Mouse (Mus musculus): ENCODE measurements around the gene Abca13. TPM values are rescaled to one million over a fixed set of nuclear protein-coding genes. Genes with fewer than 3 reads are reported as not detected.
"Not testable (repeated sequence)": the region's sequence is repeated elsewhere in the genome, so short reads cannot be mapped to it uniquely, and the experiment has no call there.

Gene Abca13
- 0.05 and 0.13 TPM in 2 replicates for polyA plus RNA-seq (2015; fragmentation: Nextera tagmentation; extraction: Ambion mirVana)

- no peaks in the 10 kb centered on the region for H3K4me1 ChIP-seq (replicated peaks; ENCODE audit: control insufficient read depth, insufficient read depth, low read length)
- peak; percentile 43 for ATAC-seq (ENCODE audit: low read depth)
- WGBS: 29% methylated on average over 12 of the region's 12 CpGs
- no peak within 1 kb of the TSS for H3K4me2 ChIP-seq (ENCODE audit: low read depth, low read length)
- no peak within 1 kb of the TSS for H3K4me3 ChIP-seq (ENCODE audit: low read length)
- no peaks in the 10 kb centered on the region for H3K36me3 ChIP-seq (ENCODE audit: control insufficient read depth, insufficient read depth, low read length)
- H3K27me3 ChIP-seq (ENCODE audit: control insufficient read depth, insufficient read depth, low read depth, low read length): no peaks in the 10 kb centered on the region
- H3K27ac ChIP-seq (ENCODE audit: low read length): peak within 1 kb of the TSS; percentile 66
- no peaks in the 10 kb centered on the region for H3K9me3 ChIP-seq (ENCODE audit: control insufficient read depth, low read length)
- no peak within 1 kb of the TSS for H3K9ac ChIP-seq (ENCODE audit: low read length)
These were observed at the start of gene Abca13 for GRCm38 (mm10) chr11:9191555-9192131. Abca13 (plus strand) TSS chr11:9191942.

GRCm38 (mm10) chr11:9145113-9145512 lies 46.6 kb upstream of the Abca13 start:
- Histone ChIP-seq H3K36me3 (ENCODE audit: control insufficient read depth, insufficient read depth, low read length) (no peaks in the 10 kb centered on the region), H3K27me3 (ENCODE audit: control insufficient read depth, insufficient read depth, low read depth, low read length) (no peaks in the 10 kb centered on the region), H3K9me3 (ENCODE audit: control insufficient read depth, low read length) (no peaks in the 10 kb centered on the region; the same call in 1 of the 2 replicates), H3K4me2 (ENCODE audit: low read depth, low read length) (no peak overlapping the region), H3K4me3 (ENCODE audit: low read length) (no peak overlapping the region), H3K9ac (ENCODE audit: low read length) (no peak overlapping the region), H3K4me1 (replicated peaks; ENCODE audit: control insufficient read depth, insufficient read depth, low read length) (no peaks in the 10 kb centered on the region), H3K27ac (ENCODE audit: low read length) (no peak overlapping the region)
- 78% methylated on average over 2 of the region's 2 CpGs for WGBS
- ATAC-seq (ENCODE audit: low read depth): no peak

GRCm38 (mm10) chr11:9146115-9146514 lies 45.6 kb upstream of the Abca13 start:
- Histone ChIP-seq H3K27ac (ENCODE audit: low read length) (no peak overlapping the region), H3K27me3 (ENCODE audit: control insufficient read depth, insufficient read depth, low read depth, low read length) (no peaks in the 10 kb centered on the region), H3K4me3 (ENCODE audit: low read length) (no peak overlapping the region), H3K4me2 (ENCODE audit: low read depth, low read length) (no peak overlapping the region), H3K4me1 (replicated peaks; ENCODE audit: control insufficient read depth, insufficient read depth, low read length) (no peaks in the 10 kb centered on the region), H3K9me3 (ENCODE audit: control insufficient read depth, low read length) (no peaks in the 10 kb centered on the region; the same call in 1 of the 2 replicates), H3K9ac (ENCODE audit: low read length) (no peak overlapping the region), H3K36me3 (ENCODE audit: control insufficient read depth, insufficient read depth, low read length) (no peaks in the 10 kb centered on the region)
- no peak for ATAC-seq (ENCODE audit: low read depth)
- 86% methylated on average over 4 of the region's 4 CpGs for WGBS

- Histone ChIP-seq H3K27me3 (ENCODE audit: control insufficient read depth, insufficient read depth, low read depth, low read length) (no peaks in the 10 kb centered on the region), H3K4me3 (ENCODE audit: low read length) (no peak overlapping the region), H3K4me2 (ENCODE audit: low read depth, low read length) (no peak overlapping the region), H3K4me1 (replicated peaks; ENCODE audit: control insufficient read depth, insufficient read depth, low read length) (no peaks in the 10 kb centered on the region), H3K9ac (ENCODE audit: low read length) (no peak overlapping the region), H3K36me3 (ENCODE audit: control insufficient read depth, insufficient read depth, low read length) (no peaks in the 10 kb centered on the region), H3K27ac (ENCODE audit: low read length) (no peak overlapping the region), H3K9me3 (ENCODE audit: control insufficient read depth, low read length) (no peaks in the 10 kb centered on the region; the same call in 1 of the 2 replicates)
- WGBS: 100% methylated on average over 1 of the region's 1 CpGs
- ATAC-seq (ENCODE audit: low read depth): no peak
These were observed 45.1 kb upstream of the Abca13 start for GRCm38 (mm10) chr11:9146683-9147082.

- no peak for ATAC-seq (ENCODE audit: low read depth)
- no peaks in the 10 kb centered on the region for H3K36me3 ChIP-seq (ENCODE audit: control insufficient read depth, insufficient read depth, low read length)
These were observed 43.5 kb upstream of the Abca13 start for GRCm38 (mm10) chr11:9148206-9148605.

GRCm38 (mm10) chr11:9150403-9150802 lies 41.3 kb upstream of the Abca13 start:
- H3K27ac ChIP-seq (ENCODE audit: low read length); H3K4me1 ChIP-seq (replicated peaks; ENCODE audit: control insufficient read depth, insufficient read depth, low read length); ATAC-seq (ENCODE audit: low read depth); H3K36me3 ChIP-seq (ENCODE audit: control insufficient read depth, insufficient read depth, low read length); H3K9me3 ChIP-seq (ENCODE audit: control insufficient read depth, low read length); H3K9ac ChIP-seq (ENCODE audit: low read length); H3K4me2 ChIP-seq (ENCODE audit: low read depth, low read length); H3K4me3 ChIP-seq (ENCODE audit: low read length); H3K27me3 ChIP-seq (ENCODE audit: control insufficient read depth, insufficient read depth, low read depth, low read length): not testable (repeated sequence)
- 83% methylated on average over 25 of the region's 25 CpGs for WGBS

More at GRCm38 (mm10) chr11:9148206-9148605, 43.5 kb upstream of the Abca13 start:
- Histone ChIP-seq H3K27me3 (ENCODE audit: control insufficient read depth, insufficient read depth, low read depth, low read length) (no peaks in the 10 kb centered on the region), H3K9ac (ENCODE audit: low read length) (no peak overlapping the region), H3K4me3 (ENCODE audit: low read length) (no peak overlapping the region), H3K27ac (ENCODE audit: low read length) (no peak overlapping the region), H3K9me3 (ENCODE audit: control insufficient read depth, low read length) (no peaks in the 10 kb centered on the region; the same call in 1 of the 2 replicates), H3K4me1 (replicated peaks; ENCODE audit: control insufficient read depth, insufficient read depth, low read length) (no peaks in the 10 kb centered on the region), H3K4me2 (ENCODE audit: low read depth, low read length) (no peak overlapping the region)
- WGBS: 46% methylated on average over 2 of the region's 2 CpGs

- H3K27me3 ChIP-seq (ENCODE audit: control insufficient read depth, insufficient read depth, low read depth, low read length): no peaks in the 10 kb centered on the region
- no peaks in the 10 kb centered on the region for H3K4me1 ChIP-seq (replicated peaks; ENCODE audit: control insufficient read depth, insufficient read depth, low read length)
- no peak overlapping the region for H3K27ac ChIP-seq (ENCODE audit: low read length)
- H3K4me3 ChIP-seq (ENCODE audit: low read length): no peak overlapping the region
- no peak overlapping the region for H3K9ac ChIP-seq (ENCODE audit: low read length)
- ATAC-seq (ENCODE audit: low read depth): no peak
- H3K4me2 ChIP-seq (ENCODE audit: low read depth, low read length): no peak overlapping the region
- H3K9me3 ChIP-seq (ENCODE audit: control insufficient read depth, low read length): no peaks in the 10 kb centered on the region
- 25% methylated on average over 3 of the region's 3 CpGs for WGBS
- H3K36me3 ChIP-seq (ENCODE audit: control insufficient read depth, insufficient read depth, low read length): no peaks in the 10 kb centered on the region
These were observed 31.8 kb upstream of the Abca13 start for GRCm38 (mm10) chr11:9159953-9160352.

- H3K27ac ChIP-seq (ENCODE audit: low read length): no peak overlapping the region
- no peaks in the 10 kb centered on the region for H3K27me3 ChIP-seq (ENCODE audit: control insufficient read depth, insufficient read depth, low read depth, low read length)
- H3K9ac ChIP-seq (ENCODE audit: low read length): no peak overlapping the region
- 80% methylated on average over 2 of the region's 2 CpGs for WGBS
- no peak overlapping the region for H3K4me3 ChIP-seq (ENCODE audit: low read length)
- no peak for ATAC-seq (ENCODE audit: low read depth)
- H3K36me3 ChIP-seq (ENCODE audit: control insufficient read depth, insufficient read depth, low read length): no peaks in the 10 kb centered on the region
- H3K4me2 ChIP-seq (ENCODE audit: low read depth, low read length): no peak overlapping the region
- H3K4me1 ChIP-seq (replicated peaks; ENCODE audit: control insufficient read depth, insufficient read depth, low read length): no peaks in the 10 kb centered on the region
- H3K9me3 ChIP-seq (ENCODE audit: control insufficient read depth, low read length): no peaks in the 10 kb centered on the region
These were observed 24.4 kb upstream of the Abca13 start for GRCm38 (mm10) chr11:9167331-9167730.

GRCm38 (mm10) chr11:9181477-9181876 lies 10.3 kb upstream of the Abca13 start:
- Histone ChIP-seq H3K9ac (ENCODE audit: low read length) (no peak overlapping the region), H3K4me2 (ENCODE audit: low read depth, low read length) (no peak overlapping the region), H3K4me3 (ENCODE audit: low read length) (no peak overlapping the region), H3K9me3 (ENCODE audit: control insufficient read depth, low read length) (no peaks in the 10 kb centered on the region), H3K4me1 (replicated peaks; ENCODE audit: control insufficient read depth, insufficient read depth, low read length) (no peaks in the 10 kb centered on the region), H3K27ac (ENCODE audit: low read length) (no peak overlapping the region), H3K27me3 (ENCODE audit: control insufficient read depth, insufficient read depth, low read depth, low read length) (no peaks in the 10 kb centered on the region), H3K36me3 (ENCODE audit: control insufficient read depth, insufficient read depth, low read length) (no peaks in the 10 kb centered on the region)
- ATAC-seq (ENCODE audit: low read depth): no peak
- 95% methylated on average over 1 of the region's 1 CpGs for WGBS

- not testable (repeated sequence) for H3K9me3 ChIP-seq (ENCODE audit: control insufficient read depth, low read length); H3K4me1 ChIP-seq (replicated peaks; ENCODE audit: control insufficient read depth, insufficient read depth, low read length); ATAC-seq (ENCODE audit: low read depth); H3K9ac ChIP-seq (ENCODE audit: low read length); H3K4me3 ChIP-seq (ENCODE audit: low read length); H3K27ac ChIP-seq (ENCODE audit: low read length); H3K4me2 ChIP-seq (ENCODE audit: low read depth, low read length); H3K27me3 ChIP-seq (ENCODE audit: control insufficient read depth, insufficient read depth, low read depth, low read length); H3K36me3 ChIP-seq (ENCODE audit: control insufficient read depth, insufficient read depth, low read length)
These were observed 2.3 kb upstream of the Abca13 start for GRCm38 (mm10) chr11:9189471-9189870.
